ENCODE assay signal across 8 mouse cellular contexts in the genomic region with DNA sequence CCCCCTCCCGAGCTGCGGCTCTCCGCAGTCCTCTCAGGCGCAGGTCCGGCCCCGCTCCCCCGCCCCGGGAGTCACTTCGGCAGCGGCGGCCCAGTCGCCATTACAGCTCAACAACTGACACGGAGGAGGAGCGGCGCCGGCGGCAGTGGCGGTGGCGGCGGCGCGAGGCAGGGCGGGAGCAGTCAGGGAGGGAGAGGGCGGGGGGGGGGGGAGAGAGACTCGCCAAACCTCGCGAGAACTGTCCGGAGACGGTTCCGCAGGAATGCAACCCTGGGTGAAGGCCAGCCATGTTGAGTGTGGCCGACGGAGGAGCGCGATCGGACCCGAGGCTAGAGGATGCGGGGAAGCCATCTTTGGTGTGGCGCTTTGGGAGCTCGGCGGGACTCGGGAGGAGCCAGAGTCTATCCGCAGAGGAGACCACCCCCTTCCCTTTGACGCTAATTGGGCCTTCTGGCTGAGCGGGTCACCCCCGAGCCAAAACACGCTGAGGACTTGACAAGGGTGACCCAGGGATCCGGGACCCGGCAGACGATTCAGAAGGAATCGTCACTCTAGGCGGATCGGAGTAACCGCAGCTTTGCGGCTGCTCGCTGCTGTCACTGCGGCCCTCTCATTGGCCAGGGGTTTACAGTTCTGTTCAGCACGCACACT. TPM values are rescaled to one million over a fixed set of nuclear protein-coding genes. Genes with fewer than 3 reads are reported as not detected.
DNase-seq lines count a peak whose midpoint lies in the region; ATAC-seq lines count a peak whose summit lies in the region.

A gene (minus strand): TSS at position 188 of the 651 bp plus-strand sequence.

- peak; percentile 89 for ATAC-seq in megakaryocyte progenitor cell, adult 5-6 weeks (replicated peaks; ENCODE audit: poor library complexity)

- peak; percentile 99 for DNase-seq in adipocyte (ENCODE audit: low spot score)
- DNase-seq in embryo, embryonic 10 days (ENCODE audit: low spot score) = peak; percentile 99
- DNase-seq in gastrocnemius, postnatal 10 days = peak; percentile 98
- peak; percentile 98 for DNase-seq in induced T-regulatory cell, adult 2 months (ENCODE audit: low read depth)
- peak; percentile 92 to 97 for DNase-seq in left cerebral cortex, adult 9 months (ENCODE audit: low spot score in 2 of 2)
- peak; percentile 96 for DNase-seq in right cerebral cortex, postnatal 14 days
- peak; percentile 92 to 98 for DNase-seq in urinary bladder, postnatal 36 days (ENCODE audit: low spot score in 2 of 2)

RNA-seq across cellular contexts. Expression of the gene that starts here (rescaled TPM):
- total RNA-seq in gastrocnemius, postnatal 10 days (2021) = 10 to 100 TPM; 33.6 to 37.5 TPM
- total RNA-seq in megakaryocyte progenitor cell, adult 5-6 weeks (2015) = 91.6 and 99.8 TPM in 2 replicates
- 67.2 and 84.5 TPM in 2 replicates for total RNA-seq in megakaryocyte progenitor cell, adult 5-6 weeks (2017)

Comparison
In these comparisons a context has a peak if more than half of its experiments do, and no peak if none do; other contexts are left out.
1. Peak in every context shown above with its lines: DNase-seq and ATAC-seq.